Mouse (Mus musculus): ENCODE measurements around the gene Gm20388. TPM values are rescaled to one million over a fixed set of nuclear protein-coding genes. Genes with fewer than 3 reads are reported as not detected.

Gm20388 gene
- polyA plus RNA-seq, 1 experiment from 2014 or later = not detected

- H3K9me3 ChIP-seq (ENCODE audit: control insufficient read depth, low read length) = no peaks in the 10 kb centered on the region
- H3K27me3 ChIP-seq (ENCODE audit: control insufficient read depth, insufficient read depth, low read length) = no peaks in the 10 kb centered on the region
- 35% methylated on average over 7 of the region's 7 CpGs for WGBS
- H3K9ac ChIP-seq (ENCODE audit: low read length) = no peak overlapping the region
- no peak overlapping the region for H3K4me2 ChIP-seq (ENCODE audit: low read depth, severe bottlenecking)
- DNase-seq (ENCODE audit: low spot score) (peak; percentile 52), ATAC-seq (ENCODE audit: insufficient number of reproducible peaks, low FRiP score, low TSS enrichment, low read depth) (no peak)
- no peaks in the 10 kb centered on the region for H3K36me3 ChIP-seq (ENCODE audit: control insufficient read depth, insufficient read depth, low read length)
- peaks cover 9% of the 10 kb centered on the region for H3K4me1 ChIP-seq (ENCODE audit: control insufficient read depth, insufficient read depth, low read length)
- H3K27ac ChIP-seq (replicated peaks; ENCODE audit: low read depth, low read length) = no peak overlapping the region
- no peak overlapping the region for H3K4me3 ChIP-seq (ENCODE audit: low read depth, low read length)
Observed at GRCm38 (mm10) chr8:122064353-122064752, 2153.7 kb downstream of the Gm20388 start.

GRCm38 (mm10) chr8:122067783-122068505, 2157.3 kb downstream of the Gm20388 start:
- no peak overlapping the region for H3K27ac ChIP-seq (replicated peaks; ENCODE audit: low read depth, low read length)
- no peak overlapping the region for H3K4me2 ChIP-seq (ENCODE audit: low read depth, severe bottlenecking)
- no peak overlapping the region for H3K4me3 ChIP-seq (ENCODE audit: low read depth, low read length)
- H3K27me3 ChIP-seq (ENCODE audit: control insufficient read depth, insufficient read depth, low read length) = no peaks in the 10 kb centered on the region
- H3K4me1 ChIP-seq (ENCODE audit: control insufficient read depth, insufficient read depth, low read length) = peaks cover 4% of the 10 kb centered on the region
- H3K36me3 ChIP-seq (ENCODE audit: control insufficient read depth, insufficient read depth, low read length) = no peaks in the 10 kb centered on the region
- DNase-seq (ENCODE audit: low spot score) = no peak
- H3K9ac ChIP-seq (ENCODE audit: low read length) = no peak overlapping the region
- no peak for ATAC-seq (ENCODE audit: insufficient number of reproducible peaks, low FRiP score, low TSS enrichment, low read depth)
- WGBS = 53% methylated on average over 15 of the region's 15 CpGs
- no peaks in the 10 kb centered on the region for H3K9me3 ChIP-seq (ENCODE audit: control insufficient read depth, low read length)

- Histone ChIP-seq H3K9me3 (ENCODE audit: control insufficient read depth, low read length) (no peaks in the 10 kb centered on the region), H3K27me3 (ENCODE audit: control insufficient read depth, insufficient read depth, low read length) (no peaks in the 10 kb centered on the region), H3K27ac (replicated peaks; ENCODE audit: low read depth, low read length) (no peak overlapping the region), H3K36me3 (ENCODE audit: control insufficient read depth, insufficient read depth, low read length) (no peaks in the 10 kb centered on the region), H3K4me3 (ENCODE audit: low read depth, low read length) (no peak overlapping the region), H3K9ac (ENCODE audit: low read length) (no peak overlapping the region), H3K4me1 (ENCODE audit: control insufficient read depth, insufficient read depth, low read length) (no peaks in the 10 kb centered on the region), H3K4me2 (ENCODE audit: low read depth, severe bottlenecking) (no peak overlapping the region)
- DNase-seq (ENCODE audit: low spot score) (no peak), ATAC-seq (ENCODE audit: insufficient number of reproducible peaks, low FRiP score, low TSS enrichment, low read depth) (no peak)
- WGBS = 85% methylated on average over 13 of the region's 13 CpGs
Observed at GRCm38 (mm10) chr8:122068609-122069008, 2158.0 kb downstream of the Gm20388 start.

GRCm38 (mm10) chr8:122069281-122069680, 2158.6 kb downstream of the Gm20388 start:
- Histone ChIP-seq H3K4me3 (ENCODE audit: low read depth, low read length) (no peak overlapping the region), H3K4me1 (ENCODE audit: control insufficient read depth, insufficient read depth, low read length) (no peaks in the 10 kb centered on the region), H3K36me3 (ENCODE audit: control insufficient read depth, insufficient read depth, low read length) (no peaks in the 10 kb centered on the region), H3K9ac (ENCODE audit: low read length) (no peak overlapping the region), H3K4me2 (ENCODE audit: low read depth, severe bottlenecking) (no peak overlapping the region), H3K27me3 (ENCODE audit: control insufficient read depth, insufficient read depth, low read length) (no peaks in the 10 kb centered on the region), H3K27ac (replicated peaks; ENCODE audit: low read depth, low read length) (no peak overlapping the region), H3K9me3 (ENCODE audit: control insufficient read depth, low read length) (no peaks in the 10 kb centered on the region)
- ATAC-seq (ENCODE audit: insufficient number of reproducible peaks, low FRiP score, low TSS enrichment, low read depth) (no peak), DNase-seq (ENCODE audit: low spot score) (no peak)
- 82% methylated on average over 11 of the region's 11 CpGs for WGBS

- no peak overlapping the region for H3K4me2 ChIP-seq (ENCODE audit: low read depth, severe bottlenecking)
- H3K4me1 ChIP-seq (ENCODE audit: control insufficient read depth, insufficient read depth, low read length) = peaks cover 5% of the 10 kb centered on the region
- H3K27ac ChIP-seq (replicated peaks; ENCODE audit: low read depth, low read length) = no peak overlapping the region
- H3K9me3 ChIP-seq (ENCODE audit: control insufficient read depth, low read length) = no peaks in the 10 kb centered on the region
- no peak for DNase-seq (ENCODE audit: low spot score)
- 49% methylated on average over 4 of the region's 4 CpGs for WGBS
- H3K9ac ChIP-seq (ENCODE audit: low read length) = no peak overlapping the region
- H3K36me3 ChIP-seq (ENCODE audit: control insufficient read depth, insufficient read depth, low read length) = no peaks in the 10 kb centered on the region
- no peak for ATAC-seq (ENCODE audit: insufficient number of reproducible peaks, low FRiP score, low TSS enrichment, low read depth)
- H3K27me3 ChIP-seq (ENCODE audit: control insufficient read depth, insufficient read depth, low read length) = 0 out of 2 replicates have a peak, but pooled peaks cover 3% of the 10 kb centered on the region
- no peak overlapping the region for H3K4me3 ChIP-seq (ENCODE audit: low read depth, low read length)
Observed at GRCm38 (mm10) chr8:122071193-122071592, 2160.6 kb downstream of the Gm20388 start.

- Histone ChIP-seq H3K36me3 (ENCODE audit: control insufficient read depth, insufficient read depth, low read length) (no peaks in the 10 kb centered on the region), H3K4me3 (ENCODE audit: low read depth, low read length) (no peak overlapping the region), H3K9ac (ENCODE audit: low read length) (no peak overlapping the region), H3K9me3 (ENCODE audit: control insufficient read depth, low read length) (no peaks in the 10 kb centered on the region), H3K4me2 (ENCODE audit: low read depth, severe bottlenecking) (no peak overlapping the region), H3K4me1 (ENCODE audit: control insufficient read depth, insufficient read depth, low read length) (peaks cover 7% of the 10 kb centered on the region), H3K27me3 (ENCODE audit: control insufficient read depth, insufficient read depth, low read length) (peaks cover 6% of the 10 kb centered on the region; the same call in 1 of the 2 replicates), H3K27ac (replicated peaks; ENCODE audit: low read depth, low read length) (no peak overlapping the region)
- DNase-seq (ENCODE audit: low spot score) (no peak), ATAC-seq (ENCODE audit: insufficient number of reproducible peaks, low FRiP score, low TSS enrichment, low read depth) (no peak)
- WGBS = 59% methylated on average over 9 of the region's 9 CpGs
Observed at GRCm38 (mm10) chr8:122073964-122074363, 2163.3 kb downstream of the Gm20388 start.

- peaks cover 7% of the 10 kb centered on the region for H3K4me1 ChIP-seq (ENCODE audit: control insufficient read depth, insufficient read depth, low read length)
- H3K4me3 ChIP-seq (ENCODE audit: low read depth, low read length) = no peak overlapping the region
- no peaks in the 10 kb centered on the region for H3K36me3 ChIP-seq (ENCODE audit: control insufficient read depth, insufficient read depth, low read length)
- no peak overlapping the region for H3K4me2 ChIP-seq (ENCODE audit: low read depth, severe bottlenecking)
- H3K27ac ChIP-seq (replicated peaks; ENCODE audit: low read depth, low read length) = no peak overlapping the region
- H3K9ac ChIP-seq (ENCODE audit: low read length) = no peak overlapping the region
- 52% methylated on average over 9 of the region's 9 CpGs for WGBS
- no peaks in the 10 kb centered on the region for H3K9me3 ChIP-seq (ENCODE audit: control insufficient read depth, low read length)
- peaks cover 6% of the 10 kb centered on the region; the same call in 1 of the 2 replicates for H3K27me3 ChIP-seq (ENCODE audit: control insufficient read depth, insufficient read depth, low read length)
- ATAC-seq (ENCODE audit: insufficient number of reproducible peaks, low FRiP score, low TSS enrichment, low read depth) (no peak), DNase-seq (ENCODE audit: low spot score) (no peak)
Observed at GRCm38 (mm10) chr8:122074442-122074841, 2163.8 kb downstream of the Gm20388 start.

GRCm38 (mm10) chr8:122074977-122075376, 2164.3 kb downstream of the Gm20388 start:
- Histone ChIP-seq H3K4me3 (ENCODE audit: low read depth, low read length) (no peak overlapping the region), H3K4me1 (ENCODE audit: control insufficient read depth, insufficient read depth, low read length) (peaks cover 7% of the 10 kb centered on the region), H3K9me3 (ENCODE audit: control insufficient read depth, low read length) (no peaks in the 10 kb centered on the region)

More at GRCm38 (mm10) chr8:122074977-122075376, 2164.3 kb downstream of the Gm20388 start:
- ATAC-seq (ENCODE audit: insufficient number of reproducible peaks, low FRiP score, low TSS enrichment, low read depth) = no peak
- Histone ChIP-seq H3K9ac (ENCODE audit: low read length) (no peak overlapping the region), H3K27me3 (ENCODE audit: control insufficient read depth, insufficient read depth, low read length) (peaks cover 6% of the 10 kb centered on the region; the same call in 1 of the 2 replicates), H3K4me2 (ENCODE audit: low read depth, severe bottlenecking) (no peak overlapping the region), H3K36me3 (ENCODE audit: control insufficient read depth, insufficient read depth, low read length) (no peaks in the 10 kb centered on the region), H3K27ac (replicated peaks; ENCODE audit: low read depth, low read length) (no peak overlapping the region)
- no peak for DNase-seq (ENCODE audit: low spot score)
- 65% methylated on average over 4 of the region's 4 CpGs for WGBS
